Mouse (Mus musculus) brain, embryonic 14.5 days (tissue): ENCODE measurements around the gene Zfr.

Experiments used
- CTCF ChIP-seq: fragments of 200-500 bp; IDR thresholded peaks from 2 replicates; pipeline ENCODE4 v1.5.1; 2012; ENCODE audit warnings: inconsistent platforms, mild to moderate bottlenecking, moderate library complexity, borderline replicate concordance; ENCODE audit not compliant: insufficient read depth, insufficient read length; ENCODE audit errors: extremely low read depth
- POLR2A ChIP-seq: fragments of 200-500 bp; IDR thresholded peaks from 2 replicates; pipeline ENCODE4 v1.6.1; 2012; ENCODE audit warnings: mild to moderate bottlenecking, inconsistent platforms, borderline replicate concordance; ENCODE audit not compliant: poor library complexity, insufficient read depth, insufficient read length, severe bottlenecking; ENCODE audit errors: extremely low read depth

- TF ChIP-seq POLR2A: no peak
- no peak for TF ChIP-seq CTCF
Measured at GRCm38 (mm10) chr15:12207556-12208090, 90.0 kb downstream of the Zfr start.
